Mouse (Mus musculus) embryo, embryonic 9.5 days (tissue): ENCODE results near the gene Sf3a3.

Experiments used
- DNase-seq: peaks from one replicate; pipeline ENCODE4 v3.0.0-alpha.2; 2017; ENCODE audit errors: extremely low spot score

The Sf3a3 gene

GRCm38 (mm10) chr4:124738013-124738412, 23.4 kb downstream of the Sf3a3 start:
- no peak for DNase-seq

GRCm38 (mm10) chr4:124738783-124739182, 24.2 kb downstream of the Sf3a3 start:
- DNase-seq = no peak

GRCm38 (mm10) chr4:124741376-124742343, 27.1 kb downstream of the Sf3a3 start, which contains the start of gene Inpp5b:
Gene Inpp5b (plus strand): TSS chr4:124741850.
- peak; percentile 78 for DNase-seq

GRCm38 (mm10) chr4:124742839-124743238, 28.3 kb downstream of the Sf3a3 start:
- DNase-seq = no peak

- no peak for DNase-seq
Observed at GRCm38 (mm10) chr4:124746577-124746976, 32.0 kb downstream of the Sf3a3 start.

GRCm38 (mm10) chr4:124747851-124748250, 33.3 kb downstream of the Sf3a3 start:
- no peak for DNase-seq

- peak; percentile 98 for DNase-seq
Observed at GRCm38 (mm10) chr4:124751300-124752250, 37.0 kb downstream of the Sf3a3 start.

- peak; percentile 24 for DNase-seq
Observed at GRCm38 (mm10) chr4:124752281-124753199, 38.0 kb downstream of the Sf3a3 start.

GRCm38 (mm10) chr4:124755526-124755925, 41.0 kb downstream of the Sf3a3 start:
- no peak for DNase-seq

GRCm38 (mm10) chr4:124759305-124759811, 44.8 kb downstream of the Sf3a3 start:
- DNase-seq = no peak

- no peak for DNase-seq
Observed at GRCm38 (mm10) chr4:124761201-124761600, 46.6 kb downstream of the Sf3a3 start.

GRCm38 (mm10) chr4:124762858-124763452, 48.4 kb downstream of the Sf3a3 start:
- no peak for DNase-seq

GRCm38 (mm10) chr4:124765802-124766565, 51.4 kb downstream of the Sf3a3 start:
- no peak for DNase-seq

GRCm38 (mm10) chr4:124766566-124766940, 52.0 kb downstream of the Sf3a3 start:
- DNase-seq = no peak

GRCm38 (mm10) chr4:124768963-124769591, 54.5 kb downstream of the Sf3a3 start:
- DNase-seq = no peak

GRCm38 (mm10) chr4:124770624-124771023, 56.0 kb downstream of the Sf3a3 start:
- no peak for DNase-seq

GRCm38 (mm10) chr4:124772125-124772524, 57.5 kb downstream of the Sf3a3 start:
- DNase-seq = no peak

GRCm38 (mm10) chr4:124773449-124773848, 58.9 kb downstream of the Sf3a3 start:
- DNase-seq = no peak

GRCm38 (mm10) chr4:124773995-124774394, 59.4 kb downstream of the Sf3a3 start:
- DNase-seq = no peak
